Mouse (Mus musculus) cerebellum, adult 2 months (tissue): ENCODE results near the gene Pus3. TPM values are rescaled to one million over a fixed set of nuclear protein-coding genes. Genes with fewer than 3 reads are reported as not detected.

Experiments used
- DNase-seq, 2 experiments: peaks; one replicate each; pipeline ENCODE4 v3.0.0; 2021
- H3K27ac ChIP-seq: fragments of 200-500 bp; 2 replicates; pipeline ENCODE4 v1.5.1; 2012; ENCODE audit warnings: low read length, control low read depth, inconsistent platforms; ENCODE audit not compliant: insufficient read depth
- H3K27me3 ChIP-seq: fragments of 200-500 bp; 2 replicates; pipeline ENCODE4 v1.6.1; 2012; ENCODE audit warnings: inconsistent platforms, mild to moderate bottlenecking, low read length, moderate library complexity; ENCODE audit not compliant: control insufficient read depth, insufficient read depth
- H3K4me1 ChIP-seq: fragments of 200-500 bp; 2 replicates; pipeline ENCODE4 v1.6.1; 2011; ENCODE audit warnings: low read length; ENCODE audit not compliant: control insufficient read depth, insufficient read depth
- H3K4me3 ChIP-seq: fragments of 200-500 bp; replicated peaks from 2 replicates; pipeline ENCODE3; 2011; ENCODE audit warnings: mild to moderate bottlenecking, low read depth, low read length, control low read depth; ENCODE audit not compliant: insufficient read depth
- CTCF ChIP-seq: fragments of 200-500 bp; IDR thresholded peaks from 2 replicates; pipeline ENCODE4 v1.5.1; 2011; ENCODE audit warnings: low read depth, mild to moderate bottlenecking, control low read depth, low read length, moderate library complexity, borderline replicate concordance; ENCODE audit not compliant: insufficient read depth
- POLR2A ChIP-seq: fragments of 200-500 bp; IDR thresholded peaks from 2 replicates; pipeline ENCODE4 v1.6.1; 2011; ENCODE audit warnings: low read length, control low read depth, borderline replicate concordance; ENCODE audit not compliant: insufficient read depth
- WGBS: fragments of 180-500 bp; shearing (Covaris S2); methylation state at CpG from one replicate; pipeline ENCODE4 v1.1.7; 2018; 5-methylcytosine and 5-hydroxymethylcytosine counted together
- polyA plus RNA-seq: library from polyadenylated mRNA; depleted of rRNA; stranded (reverse); fragments of >200 nt; gene quantifications from 2 replicates; pipeline ENCODE4 v1.2.3, GENCODE M21; 2012

The Pus3 gene
- polyA plus RNA-seq, 1 experiment, result 13.1 TPM

- TF ChIP-seq POLR2A (peak; percentile 85), CTCF (no peak)
- Histone ChIP-seq H3K27ac (peak within 1 kb of the TSS; percentile 39; the same call in 1 of the 2 replicates), H3K27me3 (no peaks in the 10 kb centered on the region), H3K4me3 (peak within 1 kb of the TSS; percentile 87), H3K4me1 (no peaks in the 10 kb centered on the region)
- WGBS, result under 1% methylated on average over 86 of the region's 86 CpGs
- DNase-seq, result peak; percentile 93 to 95
Observed at GRCm38 (mm10) chr9:35569571-35570534, 11.5 kb downstream of the Pus3 start, which contains the start of the genes Pate2 and Hyls1. Gene Pate2, plus strand, starts transcription at chr9:35570284. Gene Hyls1, minus strand, starts transcription at chr9:35570398.

DNA sequence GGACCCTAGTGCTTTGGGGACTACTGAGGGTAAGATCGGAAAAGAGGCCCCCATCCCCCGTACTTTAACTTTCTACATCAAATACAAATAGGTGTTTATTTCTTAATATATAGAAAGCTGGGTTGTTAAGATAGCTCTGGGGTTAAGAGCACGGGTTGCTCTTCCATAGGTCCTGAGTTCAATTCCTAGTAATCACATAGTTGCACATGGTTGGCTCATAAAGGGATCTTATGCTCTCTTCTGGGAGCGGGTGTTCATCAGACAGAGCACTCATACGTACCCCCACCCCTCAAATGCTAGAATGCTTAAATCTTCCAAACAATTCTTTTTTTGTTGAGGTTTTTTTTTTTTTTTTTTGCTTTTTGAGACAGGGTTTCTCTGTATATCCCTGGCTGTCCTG is 12.3 kb downstream of the Pus3 start:
- Histone ChIP-seq H3K27ac (no peak overlapping the region), H3K4me1 (no peaks in the 10 kb centered on the region), H3K4me3 (peak overlapping the region; percentile 87), H3K27me3 (no peaks in the 10 kb centered on the region)
- DNase-seq, result no peak
- TF ChIP-seq CTCF (no peak), POLR2A (no peak)
- WGBS, result 6% methylated on average over 5 of the region's 5 CpGs

GRCm38 (mm10) chr9:35574416-35574815 is 16.0 kb downstream of the Pus3 start:
- H3K27ac ChIP-seq, result no peak overlapping the region
- no peaks in the 10 kb centered on the region for H3K4me1 ChIP-seq
- H3K4me3 ChIP-seq, result no peak overlapping the region
- 6% methylated on average over 32 of the region's 32 CpGs for WGBS
- no peak for DNase-seq
- H3K27me3 ChIP-seq, result no peaks in the 10 kb centered on the region
- TF ChIP-seq CTCF (no peak), POLR2A (no peak)

DNA sequence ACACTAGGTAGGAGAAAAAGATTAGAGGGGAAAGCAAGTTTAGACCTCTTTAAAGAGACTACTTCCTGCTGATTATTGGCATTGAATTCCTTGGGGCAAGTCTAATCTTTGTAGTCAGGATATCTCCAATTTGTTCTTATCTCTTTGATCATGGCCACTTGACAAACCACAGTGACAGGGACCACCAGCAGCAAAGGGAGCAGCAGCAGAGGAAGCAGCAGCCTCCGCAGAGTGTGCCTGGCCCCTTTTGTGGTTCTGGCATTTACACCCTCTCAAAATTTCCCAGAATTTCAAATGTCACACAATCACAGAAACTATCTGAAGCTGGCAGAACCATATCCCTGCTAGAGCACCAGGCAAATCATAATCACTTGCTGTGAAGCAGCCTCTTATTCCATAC is 29.3 kb downstream of the Pus3 start:
- 72% methylated on average over 1 of the region's 1 CpGs for WGBS
- Histone ChIP-seq H3K4me1 (no peaks in the 10 kb centered on the region), H3K27me3 (no peaks in the 10 kb centered on the region), H3K4me3 (no peak overlapping the region), H3K27ac (no peak overlapping the region)
- TF ChIP-seq POLR2A (no peak), CTCF (no peak)
- no peak for DNase-seq

- no peaks in the 10 kb centered on the region for H3K4me1 ChIP-seq
- no peaks in the 10 kb centered on the region for H3K27me3 ChIP-seq
- DNase-seq, result no peak
- H3K27ac ChIP-seq, result no peak overlapping the region
- 12% methylated on average over 2 of the region's 2 CpGs for whole genome bisulfite sequencing
- TF ChIP-seq POLR2A, result no peak
- no peak for TF ChIP-seq CTCF
- H3K4me3 ChIP-seq, result no peak overlapping the region
Observed at GRCm38 (mm10) chr9:35592903-35593302, 34.5 kb downstream of the Pus3 start.

DNA sequence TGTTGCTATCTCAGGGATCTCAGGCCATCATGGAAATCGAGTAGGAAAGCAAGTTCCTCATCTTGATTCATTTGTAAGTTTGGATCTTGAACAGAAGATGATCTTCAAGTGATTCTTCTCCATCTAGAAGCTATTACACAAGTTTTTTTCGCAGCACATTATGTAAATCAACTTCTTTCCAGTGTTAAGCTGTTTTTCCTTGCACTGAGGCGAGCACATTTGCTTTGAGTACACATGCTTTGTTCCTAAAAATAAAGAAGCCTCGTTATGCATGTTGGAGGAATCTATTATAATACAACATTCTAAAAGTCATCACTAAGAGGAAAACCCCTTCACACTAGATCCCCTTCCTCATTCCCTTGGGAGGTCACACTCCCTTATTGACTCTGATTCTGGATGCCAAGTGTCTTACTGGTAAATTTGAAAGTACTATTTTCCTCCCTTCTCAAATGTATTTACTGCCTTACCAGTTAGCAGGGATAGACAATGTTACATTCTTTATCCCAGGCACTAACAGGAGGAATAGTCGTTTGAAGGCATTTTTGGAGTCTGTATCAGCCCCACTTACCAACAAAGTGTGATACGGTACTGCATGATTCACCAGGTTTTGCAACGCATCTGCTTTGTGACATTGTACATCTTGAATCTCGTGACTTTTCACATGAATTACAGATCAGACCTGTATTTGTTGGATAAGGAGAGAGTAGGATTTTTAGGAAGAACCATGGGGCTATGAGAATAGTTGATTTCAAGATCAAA is 49.4 kb downstream of the Pus3 start:
- WGBS, result 65% methylated on average over 8 of the region's 8 CpGs
- Histone ChIP-seq H3K4me1 (no peaks in the 10 kb centered on the region), H3K27me3 (no peaks in the 10 kb centered on the region), H3K4me3 (no peak overlapping the region), H3K27ac (no peak overlapping the region)
- TF ChIP-seq CTCF (no peak), POLR2A (no peak)
- no peak for DNase-seq

GRCm38 (mm10) chr9:35611841-35612240 is 53.4 kb downstream of the Pus3 start, which contains the start of gene Pate4:
Gene Pate4, minus strand, starts transcription at chr9:35611941.
- H3K27me3 ChIP-seq, result no peaks in the 10 kb centered on the region
- no peak for DNase-seq
- H3K4me3 ChIP-seq, result no peak within 1 kb of the TSS
- WGBS, result 83% methylated on average over 1 of the region's 1 CpGs
- no peak for TF ChIP-seq POLR2A
- no peak for TF ChIP-seq CTCF
- no peaks in the 10 kb centered on the region for H3K4me1 ChIP-seq
- H3K27ac ChIP-seq, result no peak within 1 kb of the TSS
